Mouse (Mus musculus) thymus, postnatal 10 days (tissue): ENCODE results near the gene Gm10666.
"Not testable (repeated sequence)": the region's sequence is repeated elsewhere in the genome, so short reads cannot be mapped to it uniquely, and the experiment has no call there.

Experiments used
- DNase-seq, 2 experiments: peaks; one replicate each; pipeline ENCODE4 v3.0.0; 2021; ENCODE audit warnings: low spot score in 2 of 2

Gm10666 gene

GRCm38 (mm10) chr7:22134641-22135040, at the start of gene Gm10666:
Gm10666 (minus strand) TSS chr7:22134741.
- DNase-seq = not testable (repeated sequence)

- not testable (repeated sequence) for DNase-seq
These were observed 29.4 kb upstream of the Gm10666 start, which contains the start of gene Vmn1r142 for GRCm38 (mm10) chr7:22163935-22164334. Vmn1r142 (minus strand) TSS chr7:22164035.

GRCm38 (mm10) chr7:22118145-22118544, 16.4 kb downstream of the Gm10666 start, which contains the start of gene Gm16451:
Gm16451 (minus strand) TSS chr7:22118245.
- DNase-seq = not testable (repeated sequence)
